Mouse (Mus musculus) layer of hippocampus, postnatal 25 days (tissue): ENCODE data around the gene Dlx6. TPM values are rescaled to one million over a fixed set of nuclear protein-coding genes. Genes with fewer than 3 reads are reported as not detected.

Source experiments
- DNase-seq, 2 experiments: peaks; one replicate each; pipeline ENCODE4 v3.0.0; 2022; ENCODE audit warnings: mixed read lengths in 2 of 2, low spot score in 1 of 2; ENCODE audit errors: extremely low spot score in 1 of 2
- total RNA-seq, 2 experiments: library from RNA; stranded (reverse); gene quantifications; 2 replicates each; pipeline ENCODE4 v1.2.3; 2021

Gene Dlx6
- total RNA-seq, 2 experiments from 2014 or later, result 6.2 to 8.1 TPM

- DNase-seq, result no peak
Measured at GRCm38 (mm10) chr6:6859111-6859949, 3.8 kb upstream of the Dlx6 start.

- DNase-seq, result no peak
Measured at GRCm38 (mm10) chr6:6859950-6860410, 3.2 kb upstream of the Dlx6 start.

- no peak for DNase-seq
Measured at GRCm38 (mm10) chr6:6860411-6861085, 2.6 kb upstream of the Dlx6 start.

GRCm38 (mm10) chr6:6861086-6861797, 1.9 kb upstream of the Dlx6 start:
- DNase-seq, result no peak

GRCm38 (mm10) chr6:6861798-6862428, 1.2 kb upstream of the Dlx6 start:
- no peak for DNase-seq

- DNase-seq, result no peak
Measured at GRCm38 (mm10) chr6:6862611-6863010, 523 bp upstream of the Dlx6 start.

GRCm38 (mm10) chr6:6863955-6864354, 821 bp downstream of the Dlx6 start:
- no peak for DNase-seq

- no peak for DNase-seq
Measured at GRCm38 (mm10) chr6:6864441-6865440, 1.6 kb downstream of the Dlx6 start.

GRCm38 (mm10) chr6:6867031-6867430, 3.9 kb downstream of the Dlx6 start:
- no peak for DNase-seq

- DNase-seq, result no peak
Measured at GRCm38 (mm10) chr6:6869041-6869685, 6.0 kb downstream of the Dlx6 start.

- DNase-seq, result no peak
Measured at GRCm38 (mm10) chr6:6869961-6870800, 7.0 kb downstream of the Dlx6 start.

- no peak for DNase-seq
Measured at GRCm38 (mm10) chr6:6870876-6871420, 7.8 kb downstream of the Dlx6 start.

GRCm38 (mm10) chr6:6871692-6872091, 8.6 kb downstream of the Dlx6 start:
- DNase-seq, result no peak

GRCm38 (mm10) chr6:6872873-6873272, 9.7 kb downstream of the Dlx6 start:
- no peak for DNase-seq

- DNase-seq, result no peak
Measured at GRCm38 (mm10) chr6:6873476-6874072, 10.4 kb downstream of the Dlx6 start.

GRCm38 (mm10) chr6:6874073-6874771, 11.1 kb downstream of the Dlx6 start:
- no peak for DNase-seq

GRCm38 (mm10) chr6:6875136-6875535, 12.0 kb downstream of the Dlx6 start:
- DNase-seq, result no peak
